Mouse (Mus musculus): ENCODE data around the gene Rho. TPM values are rescaled to one million over a fixed set of nuclear protein-coding genes. Genes with fewer than 3 reads are reported as not detected.
A peak's percentile ranks its signal among the peaks of the same experiment; 100 is the strongest.

Rho gene
- total RNA-seq, 2 experiments from 2014 or later: not detected

DNA sequence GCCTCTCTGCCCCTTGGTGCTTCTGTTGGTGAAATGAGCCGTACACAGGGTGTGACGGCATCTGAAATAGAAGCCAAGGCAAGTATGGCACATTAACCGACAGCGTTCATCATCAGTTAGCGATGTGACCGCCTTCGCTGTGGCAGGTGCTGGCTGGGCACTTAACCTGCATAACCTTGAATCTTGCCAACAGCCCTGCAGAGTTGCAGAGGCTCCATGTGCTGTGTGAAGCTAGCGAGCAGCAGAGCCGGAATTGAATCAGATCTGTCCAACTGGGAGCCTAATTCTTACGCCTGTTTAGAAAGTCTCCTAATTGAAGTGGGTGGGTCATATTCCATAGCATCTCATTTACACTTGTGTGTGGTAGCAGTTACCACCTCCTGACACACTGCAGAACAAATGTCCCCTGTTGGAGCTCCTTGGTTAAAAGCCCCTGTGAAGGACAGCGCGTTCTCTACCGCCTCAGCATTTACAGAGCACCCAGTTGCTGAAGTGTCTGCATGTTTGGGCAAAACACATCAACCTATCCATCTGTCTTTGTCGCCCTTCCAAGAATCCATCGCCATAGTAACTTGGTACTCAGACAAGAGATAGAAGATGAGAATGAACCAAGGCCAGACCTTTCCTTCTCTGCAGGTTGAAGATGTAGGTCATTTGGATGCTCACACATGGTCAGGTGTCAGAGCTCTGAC, 16.9 kb upstream of the Rho start:
- no peak for ATAC-seq (replicated peaks; ENCODE audit: poor library complexity, severe bottlenecking)

DNA sequence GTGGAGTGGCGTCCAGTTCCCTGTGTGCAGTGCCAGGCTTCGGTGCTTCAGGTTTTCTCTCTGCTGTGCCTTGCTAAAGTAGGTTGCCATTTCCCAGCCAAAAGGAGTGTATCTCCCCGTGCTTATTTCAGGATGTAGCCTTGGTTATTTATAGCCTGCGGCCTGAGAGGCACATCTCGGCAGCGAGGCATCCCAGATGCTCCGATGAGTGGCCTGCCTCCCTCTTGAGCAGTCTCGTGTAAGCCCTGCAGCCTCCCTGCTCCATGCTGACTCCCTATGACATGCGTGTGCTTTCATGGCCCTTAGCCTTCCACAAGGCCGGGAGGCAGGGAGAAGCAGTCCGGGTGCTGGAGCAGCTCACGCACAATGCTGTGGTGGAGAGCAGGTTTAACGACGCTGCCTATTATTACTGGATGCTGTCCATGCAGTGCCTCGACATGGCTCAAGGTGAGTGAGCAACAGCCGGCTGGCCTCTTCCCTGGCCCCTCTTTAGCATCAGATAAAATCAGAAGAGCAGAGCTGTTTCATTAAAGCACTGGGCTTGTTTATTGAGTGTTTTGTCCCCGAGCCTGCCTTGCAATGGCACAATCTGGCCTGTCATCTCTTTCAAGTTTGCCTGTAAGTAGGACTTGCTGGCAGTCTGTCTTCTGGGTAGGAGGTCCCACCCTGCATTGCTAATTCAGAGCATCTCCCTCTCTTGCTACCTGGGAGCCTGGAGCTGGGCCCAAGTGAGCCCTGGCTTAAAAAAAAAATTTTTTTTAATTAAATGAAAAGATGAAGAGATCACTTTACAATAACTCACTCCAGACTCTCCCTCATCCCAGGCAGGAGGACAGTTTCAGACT, 15.7 kb upstream of the Rho start:
- no peak for ATAC-seq (replicated peaks; ENCODE audit: poor library complexity, severe bottlenecking)

DNA sequence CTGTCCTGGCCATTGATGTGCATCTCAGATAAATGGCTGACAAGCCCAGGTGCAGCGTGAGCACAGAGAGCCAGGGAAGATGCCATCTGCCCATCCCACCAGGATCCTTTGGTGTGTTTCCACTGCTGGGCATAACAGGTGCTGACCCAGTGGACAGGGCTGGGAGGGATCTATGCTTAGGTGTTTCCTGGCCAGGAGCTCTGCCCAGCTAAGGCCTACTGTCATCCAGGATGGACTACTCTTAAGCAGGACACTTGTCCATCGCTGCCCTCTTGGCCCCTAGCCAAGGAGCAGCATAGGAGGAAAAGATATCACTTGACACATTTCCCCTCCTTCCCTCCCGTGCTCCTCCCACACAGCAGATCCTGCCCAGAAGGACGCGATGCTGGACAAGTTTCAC, 14.9 kb upstream of the Rho start:
- no peak for ATAC-seq (replicated peaks; ENCODE audit: poor library complexity, severe bottlenecking)

DNA sequence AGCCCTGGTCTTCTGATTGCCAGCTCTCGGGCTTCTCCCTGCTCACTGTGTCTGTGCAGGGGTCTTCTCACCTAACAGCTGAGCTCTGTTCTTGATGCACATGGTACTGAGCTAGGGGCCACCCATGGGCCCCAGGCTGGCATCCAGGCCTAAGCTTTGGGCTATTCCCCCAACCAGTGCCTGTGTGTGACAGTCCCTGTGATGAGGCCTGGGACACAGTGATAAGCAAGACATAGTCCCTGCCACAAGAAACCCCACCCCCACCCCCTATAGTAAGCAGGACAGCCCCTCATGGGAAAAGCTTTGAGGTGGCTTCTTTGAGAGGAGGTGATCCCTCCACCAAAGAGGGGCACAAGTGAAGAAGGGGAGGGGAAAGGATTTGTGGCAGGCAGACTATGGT, 12.9 kb upstream of the Rho start:
- ATAC-seq (replicated peaks; ENCODE audit: poor library complexity, severe bottlenecking): no peak

DNA sequence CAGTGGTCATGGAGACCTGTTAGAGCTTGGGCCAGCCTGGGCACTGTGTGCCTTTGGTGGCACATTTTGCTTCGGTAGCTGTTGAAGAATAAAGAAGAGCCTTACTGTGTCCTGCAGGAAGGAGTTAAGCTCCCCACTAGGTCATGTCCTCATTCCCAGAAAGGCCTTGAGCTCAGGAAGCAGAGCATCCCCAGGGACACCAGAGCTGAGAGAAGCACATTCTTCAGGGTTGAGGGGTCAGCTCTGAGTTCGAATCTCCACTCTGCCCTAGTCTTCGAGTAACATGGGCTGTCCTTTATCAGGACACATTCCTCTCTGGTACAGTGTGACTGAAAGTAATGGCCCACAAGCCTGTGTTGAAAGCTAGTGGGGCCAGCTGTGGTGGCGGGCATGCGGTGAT, 11.7 kb upstream of the Rho start:
- ATAC-seq (replicated peaks; ENCODE audit: poor library complexity, severe bottlenecking): no peak

DNA sequence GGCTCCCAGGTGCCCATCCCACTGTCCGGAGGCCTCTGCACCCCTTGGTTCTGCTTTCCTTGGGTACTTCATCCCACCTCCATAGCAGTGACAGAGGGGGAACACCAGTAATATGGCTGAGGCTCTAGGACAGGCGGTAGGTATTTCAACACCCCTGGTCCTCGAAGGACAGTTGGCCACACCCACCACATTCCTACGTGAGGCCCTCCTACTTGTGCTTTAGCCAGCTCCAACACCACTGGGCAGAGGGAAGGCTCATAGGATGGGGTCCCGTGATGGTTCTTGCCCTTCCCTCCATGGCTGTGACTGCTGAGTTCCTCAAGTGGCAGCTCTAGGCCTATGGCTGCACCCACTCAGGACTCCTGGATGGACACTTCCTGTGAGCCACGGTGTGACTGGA, 6.7 kb upstream of the Rho start:
- ATAC-seq (replicated peaks; ENCODE audit: poor library complexity, severe bottlenecking): peak; percentile 62

DNA sequence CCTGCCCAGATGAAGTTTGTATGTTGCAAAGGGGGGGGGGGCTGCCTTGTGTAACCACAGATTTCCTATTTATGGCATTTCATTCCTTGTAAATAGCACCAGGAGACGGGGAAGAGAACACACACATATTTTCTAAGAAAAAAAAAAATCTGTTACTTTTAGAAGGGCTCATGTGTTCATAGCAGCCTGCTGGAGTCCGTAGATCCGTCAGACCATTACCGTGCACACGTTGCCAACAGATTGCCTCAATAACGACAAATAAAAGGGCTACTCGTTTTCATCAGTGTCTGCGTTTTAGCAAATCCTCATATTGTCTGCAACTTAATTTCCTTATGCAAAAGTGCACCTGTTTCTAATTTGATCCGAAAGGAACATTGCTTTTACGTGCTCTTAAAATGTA, 5.1 kb upstream of the Rho start:
- no peak for ATAC-seq (replicated peaks; ENCODE audit: poor library complexity, severe bottlenecking)

DNA sequence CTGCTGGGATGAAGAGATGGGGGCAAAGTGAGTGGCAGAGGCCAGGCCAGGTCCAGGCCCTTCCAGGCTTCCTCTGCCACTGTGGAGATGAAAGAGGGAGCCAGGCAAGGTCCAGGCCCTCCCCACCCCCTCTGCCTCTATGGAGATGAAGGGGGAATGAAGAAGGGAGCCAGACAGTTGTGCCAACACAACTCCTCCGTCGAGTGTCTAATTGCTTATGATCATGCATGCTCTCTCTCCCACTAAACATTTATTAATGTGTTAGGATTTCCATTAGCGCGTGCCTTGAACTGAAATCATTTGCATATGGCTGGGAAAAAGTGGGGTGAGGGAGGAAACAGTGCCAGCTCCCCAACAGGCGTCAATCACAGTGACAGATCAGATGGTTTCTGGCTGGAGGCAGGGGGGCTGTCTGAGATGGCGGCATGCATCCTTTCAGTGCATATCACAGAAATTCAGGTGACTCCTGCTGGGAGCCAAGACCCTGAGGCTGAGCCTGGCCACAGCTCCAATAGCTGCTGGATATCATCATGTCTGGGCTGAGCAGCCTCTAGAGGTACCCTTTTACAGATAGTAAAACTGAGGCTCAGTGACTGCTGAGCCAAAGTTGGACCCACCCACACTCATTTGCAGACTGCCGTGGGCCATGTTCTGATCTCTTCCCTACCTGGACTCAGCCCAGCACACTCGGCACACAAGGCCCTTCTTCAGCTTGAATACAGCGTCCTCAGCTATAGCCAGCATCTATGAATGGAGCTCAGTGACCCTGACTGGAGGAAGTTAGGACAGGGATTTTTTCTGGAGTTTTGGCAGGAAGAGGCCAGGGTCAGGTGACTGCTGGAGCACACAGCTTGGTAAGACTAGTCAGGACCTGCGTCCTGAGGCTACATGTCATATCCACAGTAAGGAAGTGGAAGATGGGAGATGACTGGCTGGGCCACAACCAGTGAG, 4.0 kb upstream of the Rho start:
- ATAC-seq (replicated peaks; ENCODE audit: poor library complexity, severe bottlenecking): no peak

DNA sequence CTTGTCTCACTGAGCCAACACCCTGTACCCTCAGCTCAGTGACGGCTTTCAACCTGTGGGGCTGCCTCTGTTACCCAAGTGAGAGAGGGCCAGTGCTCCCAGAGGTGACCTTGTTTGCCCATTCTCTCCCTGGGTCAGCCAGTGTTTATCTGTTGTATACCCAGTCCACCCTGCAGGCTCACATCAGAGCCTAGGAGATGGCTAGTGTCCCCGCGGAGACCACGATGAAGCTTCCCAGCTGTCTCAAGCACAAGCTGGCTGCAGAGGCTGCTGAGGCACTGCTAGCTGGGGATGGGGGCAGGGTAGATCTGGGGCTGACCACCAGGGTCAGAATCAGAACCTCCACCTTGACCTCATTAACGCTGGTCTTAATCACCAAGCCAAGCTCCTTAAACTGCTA, 1.5 kb upstream of the Rho start:
- no peak for ATAC-seq (replicated peaks; ENCODE audit: poor library complexity, severe bottlenecking)

DNA sequence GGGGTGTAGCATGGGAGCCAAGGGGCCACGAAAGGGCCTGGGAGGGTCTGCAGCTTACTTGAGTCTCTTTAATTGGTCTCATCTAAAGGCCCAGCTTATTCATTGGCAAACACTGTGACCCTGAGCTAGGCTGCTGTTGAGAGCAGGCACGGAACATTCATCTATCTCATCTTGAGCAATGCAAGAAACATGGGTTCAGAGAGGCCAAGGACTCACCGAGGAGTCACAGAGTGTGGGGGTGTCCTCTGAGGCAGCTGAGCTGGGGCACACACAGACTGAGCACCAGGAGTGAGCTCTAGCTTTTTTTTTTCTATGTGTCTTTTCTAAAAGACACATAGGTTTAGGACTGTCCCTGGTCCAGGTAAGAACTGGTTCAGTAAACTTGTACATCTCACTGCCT, 843 bp downstream of the Rho start:
- no peak for ATAC-seq (replicated peaks; ENCODE audit: poor library complexity, severe bottlenecking)

DNA sequence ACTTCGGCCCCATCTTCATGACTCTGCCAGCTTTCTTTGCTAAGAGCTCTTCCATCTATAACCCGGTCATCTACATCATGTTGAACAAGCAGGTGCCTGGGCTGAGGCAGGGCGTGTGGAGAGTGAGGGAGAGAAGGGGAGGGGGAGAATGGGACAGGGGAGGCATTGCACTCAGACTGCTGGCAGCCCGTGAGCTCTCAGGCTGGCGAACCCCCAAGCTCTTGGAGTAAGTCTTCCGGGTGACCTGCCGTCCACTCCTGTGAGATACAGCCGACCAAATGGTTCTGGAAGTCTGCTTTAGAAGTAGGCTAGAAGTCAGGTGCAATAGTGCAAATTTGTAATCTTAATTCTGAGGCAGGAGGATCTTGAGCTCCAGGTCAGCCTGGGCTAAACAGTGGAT, 4.0 kb downstream of the Rho start:
- ATAC-seq (replicated peaks; ENCODE audit: poor library complexity, severe bottlenecking): no peak

DNA sequence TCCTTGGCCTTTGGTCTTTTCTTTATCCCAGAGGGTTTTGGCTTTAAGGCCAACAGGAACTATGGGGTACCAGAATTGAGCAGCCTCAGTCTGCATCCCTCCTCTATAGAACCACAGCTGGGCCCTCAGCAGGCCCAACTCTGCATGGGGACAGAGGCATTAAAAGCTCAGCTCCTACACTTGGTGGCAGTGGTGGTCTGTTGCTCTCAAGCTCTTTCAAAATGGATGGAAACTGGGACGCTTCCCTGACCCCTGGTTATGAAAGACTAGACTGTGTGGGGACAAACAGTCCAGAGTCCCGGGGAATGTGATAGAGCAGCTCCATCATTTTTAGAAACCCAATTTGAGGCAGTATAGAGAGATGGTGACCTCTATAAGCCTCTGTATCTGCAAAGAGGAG, 6.5 kb downstream of the Rho start:
- ATAC-seq (replicated peaks; ENCODE audit: poor library complexity, severe bottlenecking): no peak

DNA sequence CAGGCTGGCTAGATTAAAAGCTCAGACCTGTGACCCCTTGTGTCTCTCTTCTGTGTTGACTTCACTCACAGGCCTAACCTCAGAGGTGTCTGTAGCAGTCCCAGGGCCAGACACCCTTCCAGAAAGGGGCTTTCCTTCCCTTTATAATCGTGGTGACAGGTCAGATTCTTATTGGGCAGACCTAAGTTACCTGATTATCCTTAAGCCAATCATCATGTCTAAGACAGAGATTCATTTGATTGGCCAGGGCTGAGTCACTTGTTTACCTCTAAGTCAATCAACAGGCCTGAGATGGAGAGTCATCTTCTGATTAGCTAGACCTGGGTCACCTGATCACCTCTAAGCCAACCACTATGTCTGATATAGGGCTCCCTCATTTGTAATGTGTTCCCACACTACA, 7.2 kb downstream of the Rho start:
- ATAC-seq (replicated peaks; ENCODE audit: poor library complexity, severe bottlenecking): no peak

DNA sequence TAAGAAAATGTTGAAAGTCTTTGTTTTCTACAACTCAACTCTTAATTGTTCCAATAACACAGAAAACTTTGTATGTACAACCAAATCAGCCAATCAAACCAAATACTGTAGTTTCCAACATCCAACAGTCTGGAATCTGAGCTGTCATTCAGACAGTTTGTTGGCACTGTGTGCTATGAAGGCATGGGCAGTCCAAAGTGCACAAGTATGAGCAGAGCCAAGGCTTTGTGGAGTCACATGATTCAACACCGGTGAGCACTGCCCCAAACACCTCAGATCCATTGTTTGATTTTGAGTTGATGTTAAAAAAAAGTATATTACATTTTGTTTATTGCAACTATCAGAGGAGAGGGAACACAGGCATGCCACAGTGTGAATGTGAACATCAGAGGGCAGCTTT, 9.1 kb downstream of the Rho start:
- ATAC-seq (replicated peaks; ENCODE audit: poor library complexity, severe bottlenecking): no peak

DNA sequence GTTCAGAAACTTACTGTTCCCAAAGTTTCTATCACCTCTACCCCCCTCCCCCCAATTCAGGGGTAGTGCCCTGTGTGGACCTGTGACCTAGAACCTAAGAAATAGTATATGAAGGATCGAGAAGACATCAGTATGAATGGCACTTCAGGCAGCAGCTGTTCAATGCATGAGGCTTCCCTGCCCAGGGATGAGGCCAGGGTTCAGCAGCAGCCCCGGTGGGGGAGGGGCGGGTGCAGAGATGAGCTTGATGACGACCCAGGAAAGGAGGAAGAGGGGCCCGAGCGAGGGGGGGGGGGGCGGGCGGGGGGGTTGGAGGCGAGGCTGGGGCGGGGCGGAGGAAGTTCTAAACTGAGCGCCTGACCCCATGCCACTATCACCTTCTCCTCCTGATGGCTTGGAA, 9.6 kb downstream of the Rho start:
- ATAC-seq (replicated peaks; ENCODE audit: poor library complexity, severe bottlenecking): peak; percentile 52

DNA sequence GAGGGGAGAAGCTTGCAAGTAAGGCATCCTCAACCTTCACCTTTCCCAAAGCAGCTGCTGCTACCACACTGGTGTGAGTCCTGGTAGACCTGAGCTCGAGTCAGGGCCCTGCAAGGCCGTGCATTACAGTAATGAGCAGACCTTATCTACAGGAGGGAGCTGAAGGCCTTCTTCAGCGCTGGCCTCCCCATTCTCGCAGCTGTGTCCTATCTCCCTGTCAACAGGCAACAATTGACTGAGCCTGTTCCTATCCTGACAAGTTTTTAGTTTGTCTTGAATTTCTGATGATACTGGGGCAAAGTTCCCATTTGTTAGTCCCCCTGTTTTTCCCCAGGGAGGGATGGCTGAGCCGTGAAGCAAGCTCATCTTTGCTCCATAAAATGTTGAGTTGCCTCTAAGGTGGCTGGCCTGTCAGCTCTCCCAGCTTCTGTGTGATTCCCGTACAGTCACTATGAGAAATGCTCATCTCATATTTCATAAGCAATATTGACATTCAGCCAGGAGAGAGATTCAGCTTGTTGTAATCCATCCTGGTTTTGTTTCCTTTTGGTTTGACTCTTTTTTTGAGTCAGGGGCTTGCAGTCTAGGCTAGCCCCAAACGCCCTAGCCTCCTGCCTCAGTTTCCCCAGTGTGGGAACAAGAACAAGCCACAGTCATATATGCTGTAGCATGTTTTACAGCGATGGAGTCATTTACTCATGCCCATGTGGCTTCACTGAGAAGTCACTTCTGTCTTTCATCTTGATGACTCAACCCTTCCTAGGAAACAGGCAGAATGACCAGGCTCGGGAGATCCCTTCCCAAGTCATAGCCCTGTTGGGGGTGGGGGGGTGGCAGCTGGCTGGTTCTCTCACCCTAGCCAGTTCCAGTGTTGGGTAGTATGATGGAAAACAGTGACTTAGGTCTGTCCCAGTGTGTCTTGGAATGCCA, 12.2 kb downstream of the Rho start:
- no peak for ATAC-seq (replicated peaks; ENCODE audit: poor library complexity, severe bottlenecking)

DNA sequence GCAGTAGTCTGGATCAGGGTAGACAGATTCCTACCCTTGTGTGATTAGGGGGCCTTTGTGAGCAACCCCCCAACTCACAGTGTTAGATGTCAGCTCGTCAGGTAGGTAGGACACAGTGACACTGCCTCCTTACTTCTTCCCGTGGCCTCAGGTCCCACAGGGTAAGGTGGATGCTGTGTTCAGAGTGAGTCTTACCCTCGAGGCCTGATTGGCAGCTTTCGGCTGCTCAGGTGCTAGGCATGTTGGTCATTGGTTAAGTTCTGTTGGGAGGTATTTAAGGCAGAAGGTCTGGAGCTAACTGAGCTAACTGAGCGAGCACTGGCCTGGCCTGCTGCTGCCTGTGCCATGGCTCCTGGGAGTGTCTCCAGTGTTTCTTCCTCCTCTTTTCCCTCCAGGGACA, 13.1 kb downstream of the Rho start, which contains the start of gene H1foo:
Gene H1foo, plus strand, starts transcription at position 301 of the 400 bp plus-strand sequence.
- no peak for ATAC-seq (replicated peaks; ENCODE audit: poor library complexity, severe bottlenecking)

DNA sequence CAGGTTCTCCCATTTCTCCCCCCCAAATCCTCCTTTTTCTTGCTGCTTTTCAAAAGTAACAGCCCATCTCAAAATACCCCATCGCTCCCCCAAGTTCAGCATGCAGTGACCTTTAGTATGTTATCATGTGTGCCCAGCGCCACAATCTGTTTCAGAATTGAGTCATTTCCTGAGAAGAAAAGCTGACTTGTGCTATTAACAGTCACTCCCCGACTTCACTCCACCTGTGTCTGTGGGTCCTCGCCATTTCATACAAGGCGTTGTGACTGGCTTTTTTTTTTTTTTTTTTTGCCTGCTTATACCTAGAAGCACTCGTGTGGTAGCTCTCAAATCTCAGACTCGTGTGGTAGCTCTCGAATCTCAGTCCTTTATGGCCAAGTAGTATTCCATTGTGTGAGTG, 14.1 kb downstream of the Rho start:
- ATAC-seq (replicated peaks; ENCODE audit: poor library complexity, severe bottlenecking): no peak

DNA sequence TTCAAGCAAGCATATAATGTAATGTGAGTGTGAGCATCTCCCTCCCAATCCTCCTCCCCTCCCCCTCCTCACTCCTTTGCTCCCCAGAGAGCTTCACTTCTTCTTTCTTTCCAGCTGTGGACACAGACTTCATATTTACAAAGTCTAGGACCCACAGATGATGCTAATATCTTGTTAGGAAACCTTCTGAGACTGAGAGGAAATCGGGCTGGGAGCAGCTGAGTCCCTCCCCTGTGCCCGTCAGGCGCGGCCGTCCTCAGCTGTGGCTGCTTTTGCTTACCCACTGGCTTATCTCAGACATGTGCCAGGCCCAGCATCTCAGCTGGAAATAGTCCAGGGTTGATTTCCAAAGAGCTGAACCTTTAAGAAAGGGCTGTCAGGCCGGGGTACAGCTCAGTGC, 14.8 kb downstream of the Rho start:
- peak; percentile 81 for ATAC-seq (replicated peaks; ENCODE audit: poor library complexity, severe bottlenecking)
